Mouse (Mus musculus): ENCODE results near the gene Cpne9. TPM values are rescaled to one million over a fixed set of nuclear protein-coding genes. Genes with fewer than 3 reads are reported as not detected.

The Cpne9 gene
- polyA plus RNA-seq, 1 experiment from 2014 or later: 0.13 TPM

- ATAC-seq (replicated peaks; ENCODE audit: low FRiP score) (no peak), DNase-seq (ENCODE audit: low spot score) (no peak)
- H3K4me1 ChIP-seq (replicated peaks; ENCODE audit: control insufficient read depth, insufficient read depth, low read length): peaks cover 6% of the 10 kb centered on the region; the same call in 1 of the 2 replicates
- H3K9me3 ChIP-seq (ENCODE audit: control insufficient read depth, low read length): no peaks in the 10 kb centered on the region
- WGBS: 91% methylated on average over 6 of the region's 6 CpGs
- no peaks in the 10 kb centered on the region for H3K27me3 ChIP-seq (ENCODE audit: control insufficient read depth, insufficient read depth, low read length)
- no peaks in the 10 kb centered on the region for H3K36me3 ChIP-seq (ENCODE audit: control insufficient read depth, insufficient read depth, low read length)
- H3K27ac ChIP-seq (ENCODE audit: low read depth, low read length): no peak overlapping the region
- H3K9ac ChIP-seq (ENCODE audit: low read length): no peak overlapping the region
- no peak overlapping the region for H3K4me2 ChIP-seq (ENCODE audit: low read depth, low read length, severe bottlenecking)
- H3K4me3 ChIP-seq (ENCODE audit: low read depth, low read length): no peak overlapping the region
Measured at GRCm38 (mm10) chr6:113341574-113341973, 59.5 kb downstream of the Cpne9 start.

GRCm38 (mm10) chr6:113342297-113342696 is 60.2 kb downstream of the Cpne9 start:
- Histone ChIP-seq H3K4me1 (replicated peaks; ENCODE audit: control insufficient read depth, insufficient read depth, low read length) (peaks cover 6% of the 10 kb centered on the region; the same call in 1 of the 2 replicates), H3K27me3 (ENCODE audit: control insufficient read depth, insufficient read depth, low read length) (no peaks in the 10 kb centered on the region), H3K27ac (ENCODE audit: low read depth, low read length) (no peak overlapping the region), H3K9ac (ENCODE audit: low read length) (no peak overlapping the region), H3K36me3 (ENCODE audit: control insufficient read depth, insufficient read depth, low read length) (no peaks in the 10 kb centered on the region), H3K4me2 (ENCODE audit: low read depth, low read length, severe bottlenecking) (no peak overlapping the region), H3K4me3 (ENCODE audit: low read depth, low read length) (no peak overlapping the region), H3K9me3 (ENCODE audit: control insufficient read depth, low read length) (no peaks in the 10 kb centered on the region)
- ATAC-seq (replicated peaks; ENCODE audit: low FRiP score) (no peak), DNase-seq (ENCODE audit: low spot score) (no peak)
- 51% methylated on average over 4 of the region's 7 CpGs for WGBS

GRCm38 (mm10) chr6:113343177-113344092 is 61.3 kb downstream of the Cpne9 start, which contains the start of gene Camk1:
Gene Camk1 (minus strand): TSS chr6:113343984.
- Histone ChIP-seq H3K36me3 (ENCODE audit: control insufficient read depth, insufficient read depth, low read length) (no peaks in the 10 kb centered on the region), H3K27me3 (ENCODE audit: control insufficient read depth, insufficient read depth, low read length) (no peaks in the 10 kb centered on the region), H3K27ac (ENCODE audit: low read depth, low read length) (no peak within 1 kb of the TSS), H3K4me3 (ENCODE audit: low read depth, low read length) (peak within 1 kb of the TSS; percentile 42), H3K4me2 (ENCODE audit: low read depth, low read length, severe bottlenecking) (peak within 1 kb of the TSS; percentile 64), H3K9ac (ENCODE audit: low read length) (peak within 1 kb of the TSS; percentile 83), H3K9me3 (ENCODE audit: control insufficient read depth, low read length) (no peaks in the 10 kb centered on the region), H3K4me1 (replicated peaks; ENCODE audit: control insufficient read depth, insufficient read depth, low read length) (peaks cover 6% of the 10 kb centered on the region; the same call in 1 of the 2 replicates)
- 15% methylated on average over 32 of the region's 32 CpGs for WGBS
- peak; percentile 78 for DNase-seq (ENCODE audit: low spot score)
- ATAC-seq (replicated peaks; ENCODE audit: low FRiP score): peak; percentile 86

GRCm38 (mm10) chr6:113344321-113344720 is 62.2 kb downstream of the Cpne9 start:
- Histone ChIP-seq H3K36me3 (ENCODE audit: control insufficient read depth, insufficient read depth, low read length) (no peaks in the 10 kb centered on the region), H3K9me3 (ENCODE audit: control insufficient read depth, low read length) (no peaks in the 10 kb centered on the region), H3K27ac (ENCODE audit: low read depth, low read length) (no peak overlapping the region), H3K4me2 (ENCODE audit: low read depth, low read length, severe bottlenecking) (peak overlapping the region; percentile 64; the same call in 1 of the 2 replicates), H3K27me3 (ENCODE audit: control insufficient read depth, insufficient read depth, low read length) (no peaks in the 10 kb centered on the region), H3K9ac (ENCODE audit: low read length) (peak overlapping the region; percentile 83; the same call in 1 of the 2 replicates), H3K4me1 (replicated peaks; ENCODE audit: control insufficient read depth, insufficient read depth, low read length) (peaks cover 6% of the 10 kb centered on the region; the same call in 1 of the 2 replicates), H3K4me3 (ENCODE audit: low read depth, low read length) (0 out of 2 replicates have a peak overlapping the region, but pooled peaks have one; percentile 42)
- 67% methylated on average over 2 of the region's 2 CpGs for WGBS
- ATAC-seq (replicated peaks; ENCODE audit: low FRiP score) (no peak), DNase-seq (ENCODE audit: low spot score) (no peak)

GRCm38 (mm10) chr6:113346897-113347296 is 64.8 kb downstream of the Cpne9 start:
- 74% methylated on average over 4 of the region's 4 CpGs for WGBS
- H3K9ac ChIP-seq (ENCODE audit: low read length): no peak overlapping the region
- no peaks in the 10 kb centered on the region for H3K36me3 ChIP-seq (ENCODE audit: control insufficient read depth, insufficient read depth, low read length)
- no peak overlapping the region for H3K27ac ChIP-seq (ENCODE audit: low read depth, low read length)
- DNase-seq (ENCODE audit: low spot score) (no peak), ATAC-seq (replicated peaks; ENCODE audit: low FRiP score) (no peak)
- H3K4me2 ChIP-seq (ENCODE audit: low read depth, low read length, severe bottlenecking): no peak overlapping the region
- no peaks in the 10 kb centered on the region for H3K9me3 ChIP-seq (ENCODE audit: control insufficient read depth, low read length)
- H3K4me1 ChIP-seq (replicated peaks; ENCODE audit: control insufficient read depth, insufficient read depth, low read length): peaks cover 6% of the 10 kb centered on the region; the same call in 1 of the 2 replicates
- no peaks in the 10 kb centered on the region for H3K27me3 ChIP-seq (ENCODE audit: control insufficient read depth, insufficient read depth, low read length)
- no peak overlapping the region for H3K4me3 ChIP-seq (ENCODE audit: low read depth, low read length)

- no peak overlapping the region for H3K27ac ChIP-seq (ENCODE audit: low read depth, low read length)
- no peak overlapping the region for H3K4me3 ChIP-seq (ENCODE audit: low read depth, low read length)
- ATAC-seq (replicated peaks; ENCODE audit: low FRiP score) (no peak), DNase-seq (ENCODE audit: low spot score) (no peak)
- H3K27me3 ChIP-seq (ENCODE audit: control insufficient read depth, insufficient read depth, low read length): no peaks in the 10 kb centered on the region
- no peak overlapping the region for H3K4me2 ChIP-seq (ENCODE audit: low read depth, low read length, severe bottlenecking)
- no peaks in the 10 kb centered on the region for H3K9me3 ChIP-seq (ENCODE audit: control insufficient read depth, low read length)
- H3K36me3 ChIP-seq (ENCODE audit: control insufficient read depth, insufficient read depth, low read length): no peaks in the 10 kb centered on the region
- no peaks in the 10 kb centered on the region for H3K4me1 ChIP-seq (replicated peaks; ENCODE audit: control insufficient read depth, insufficient read depth, low read length)
- no peak overlapping the region for H3K9ac ChIP-seq (ENCODE audit: low read length)
Measured at GRCm38 (mm10) chr6:113350538-113350937, 68.4 kb downstream of the Cpne9 start.

GRCm38 (mm10) chr6:113351161-113351560 is 69.1 kb downstream of the Cpne9 start:
- Histone ChIP-seq H3K9ac (ENCODE audit: low read length) (no peak overlapping the region), H3K4me2 (ENCODE audit: low read depth, low read length, severe bottlenecking) (no peak overlapping the region), H3K36me3 (ENCODE audit: control insufficient read depth, insufficient read depth, low read length) (no peaks in the 10 kb centered on the region), H3K27me3 (ENCODE audit: control insufficient read depth, insufficient read depth, low read length) (no peaks in the 10 kb centered on the region), H3K9me3 (ENCODE audit: control insufficient read depth, low read length) (no peaks in the 10 kb centered on the region), H3K27ac (ENCODE audit: low read depth, low read length) (no peak overlapping the region), H3K4me1 (replicated peaks; ENCODE audit: control insufficient read depth, insufficient read depth, low read length) (no peaks in the 10 kb centered on the region), H3K4me3 (ENCODE audit: low read depth, low read length) (no peak overlapping the region)
- DNase-seq (ENCODE audit: low spot score): no peak
- WGBS: 90% methylated on average over 1 of the region's 1 CpGs
- no peak for ATAC-seq (replicated peaks; ENCODE audit: low FRiP score)

- Histone ChIP-seq H3K4me1 (replicated peaks; ENCODE audit: control insufficient read depth, insufficient read depth, low read length) (no peaks in the 10 kb centered on the region), H3K9me3 (ENCODE audit: control insufficient read depth, low read length) (no peaks in the 10 kb centered on the region), H3K36me3 (ENCODE audit: control insufficient read depth, insufficient read depth, low read length) (no peaks in the 10 kb centered on the region), H3K27me3 (ENCODE audit: control insufficient read depth, insufficient read depth, low read length) (no peaks in the 10 kb centered on the region), H3K9ac (ENCODE audit: low read length) (no peak overlapping the region), H3K4me2 (ENCODE audit: low read depth, low read length, severe bottlenecking) (no peak overlapping the region), H3K4me3 (ENCODE audit: low read depth, low read length) (no peak overlapping the region), H3K27ac (ENCODE audit: low read depth, low read length) (no peak overlapping the region)
- ATAC-seq (replicated peaks; ENCODE audit: low FRiP score): no peak
- DNase-seq (ENCODE audit: low spot score): no peak
- 65% methylated on average over 10 of the region's 10 CpGs for WGBS
Measured at GRCm38 (mm10) chr6:113351653-113352052, 69.5 kb downstream of the Cpne9 start.
